Mouse (Mus musculus): ENCODE results near the gene Limk1. TPM values are rescaled to one million over a fixed set of nuclear protein-coding genes. Genes with fewer than 3 reads are reported as not detected.
A peak's percentile ranks its signal among the peaks of the same experiment; 100 is the strongest.

Gene Limk1
- polyA plus RNA-seq, 1 experiment from 2014 or later: 19.0 TPM

DNA sequence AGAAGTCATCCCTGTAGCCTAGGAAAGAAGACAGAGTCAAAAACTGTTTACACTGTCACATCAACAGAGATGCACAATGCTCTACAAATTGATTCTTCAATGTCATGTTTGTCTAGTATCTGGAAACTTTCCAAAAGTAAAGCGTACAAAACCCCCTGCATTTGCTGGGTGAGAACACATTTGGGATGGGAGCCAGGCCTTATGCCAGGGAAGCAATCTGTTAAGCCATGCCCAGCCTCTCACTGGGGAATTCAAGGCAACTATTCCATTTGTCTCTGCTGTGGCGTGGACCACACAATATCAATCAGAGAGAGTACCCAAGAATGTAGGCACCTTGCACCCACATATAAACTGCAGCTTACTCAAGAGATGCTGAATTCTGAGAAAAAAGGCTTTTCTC is 66.3 kb downstream of the Limk1 start:
- Histone ChIP-seq H3K4me2 (ENCODE audit: low read length) (no peak overlapping the region), H3K4me3 (replicated peaks; ENCODE audit: low read length) (no peak overlapping the region), H3K4me1 (replicated peaks; ENCODE audit: control insufficient read depth, insufficient read depth, low read length) (peaks cover 12% of the 10 kb centered on the region), H3K36me3 (ENCODE audit: control insufficient read depth, insufficient read depth) (peaks cover 69% of the 10 kb centered on the region), H3K9me3 (ENCODE audit: control insufficient read depth, low read length) (no peaks in the 10 kb centered on the region), H3K9ac (replicated peaks; ENCODE audit: low read depth, low read length) (no peak overlapping the region), H3K27ac (ENCODE audit: low read length) (peak overlapping the region; percentile 66), H3K27me3 (replicated peaks; ENCODE audit: control insufficient read depth, insufficient read depth, low read length) (no peaks in the 10 kb centered on the region)
- WGBS: 35% methylated on average over 2 of the region's 2 CpGs
- ATAC-seq: peak; percentile 78

DNA sequence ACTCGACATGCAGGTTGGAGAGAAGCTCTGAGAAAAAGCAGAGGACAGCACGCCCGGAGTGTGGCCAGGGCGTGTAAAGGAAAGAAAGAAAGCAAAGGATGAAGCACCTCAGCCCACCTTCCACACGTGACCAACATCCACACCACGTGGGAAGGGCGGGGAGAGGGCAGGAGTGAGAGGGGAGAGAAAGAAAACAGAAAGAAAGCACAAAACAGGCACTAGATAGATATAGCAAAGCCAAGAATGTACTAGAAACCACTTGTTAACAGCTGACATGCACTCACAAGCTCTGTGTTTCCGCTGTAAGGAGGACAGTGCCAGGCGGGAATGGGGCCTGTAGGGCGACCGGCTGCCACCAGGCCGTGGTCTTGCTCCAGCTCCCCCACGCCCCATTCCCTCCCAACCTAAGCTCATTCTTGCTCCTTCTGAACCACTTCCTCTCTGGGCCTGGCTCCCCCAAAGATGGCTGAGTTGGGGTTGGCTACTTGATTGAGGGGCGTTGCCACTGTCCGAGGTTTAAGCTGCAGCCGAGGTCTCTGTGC is 67.2 kb downstream of the Limk1 start:
- Histone ChIP-seq H3K9me3 (ENCODE audit: control insufficient read depth, low read length) (no peaks in the 10 kb centered on the region), H3K4me1 (replicated peaks; ENCODE audit: control insufficient read depth, insufficient read depth, low read length) (peaks cover 12% of the 10 kb centered on the region), H3K36me3 (ENCODE audit: control insufficient read depth, insufficient read depth) (peaks cover 65% of the 10 kb centered on the region), H3K27me3 (replicated peaks; ENCODE audit: control insufficient read depth, insufficient read depth, low read length) (no peaks in the 10 kb centered on the region), H3K4me3 (replicated peaks; ENCODE audit: low read length) (no peak overlapping the region), H3K9ac (replicated peaks; ENCODE audit: low read depth, low read length) (no peak overlapping the region), H3K27ac (ENCODE audit: low read length) (no peak overlapping the region), H3K4me2 (ENCODE audit: low read length) (no peak overlapping the region)
- 93% methylated on average over 16 of the region's 16 CpGs for WGBS
- no peak for ATAC-seq

DNA sequence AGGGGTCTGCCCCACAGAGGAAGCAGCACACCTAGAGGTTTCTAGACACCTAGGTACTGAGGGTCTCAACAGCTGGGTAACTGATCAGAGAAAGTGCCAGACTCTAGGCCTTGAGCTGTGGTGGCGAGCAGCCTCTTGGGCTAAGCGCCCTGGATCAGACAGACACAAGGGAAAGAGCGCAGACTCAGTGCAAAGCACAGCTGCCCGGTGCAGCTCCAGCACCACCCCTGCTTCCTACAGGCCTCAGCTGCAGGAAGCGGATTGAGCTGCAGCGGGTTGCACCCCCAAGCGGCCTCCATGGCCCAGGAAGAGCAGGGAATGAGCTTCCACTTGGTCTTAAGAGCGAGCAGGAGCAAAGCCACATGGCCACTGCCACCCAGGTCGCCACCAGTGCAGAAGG is 67.9 kb downstream of the Limk1 start:
- no peak for ATAC-seq
- 90% methylated on average over 9 of the region's 9 CpGs for WGBS
- H3K9ac ChIP-seq (replicated peaks; ENCODE audit: low read depth, low read length): no peak overlapping the region
- H3K27me3 ChIP-seq (replicated peaks; ENCODE audit: control insufficient read depth, insufficient read depth, low read length): no peaks in the 10 kb centered on the region
- H3K36me3 ChIP-seq (ENCODE audit: control insufficient read depth, insufficient read depth): peaks cover 59% of the 10 kb centered on the region
- H3K4me2 ChIP-seq (ENCODE audit: low read length): no peak overlapping the region
- no peaks in the 10 kb centered on the region for H3K9me3 ChIP-seq (ENCODE audit: control insufficient read depth, low read length)
- H3K4me1 ChIP-seq (replicated peaks; ENCODE audit: control insufficient read depth, insufficient read depth, low read length): peaks cover 12% of the 10 kb centered on the region
- H3K27ac ChIP-seq (ENCODE audit: low read length): no peak overlapping the region
- no peak overlapping the region for H3K4me3 ChIP-seq (replicated peaks; ENCODE audit: low read length)

DNA sequence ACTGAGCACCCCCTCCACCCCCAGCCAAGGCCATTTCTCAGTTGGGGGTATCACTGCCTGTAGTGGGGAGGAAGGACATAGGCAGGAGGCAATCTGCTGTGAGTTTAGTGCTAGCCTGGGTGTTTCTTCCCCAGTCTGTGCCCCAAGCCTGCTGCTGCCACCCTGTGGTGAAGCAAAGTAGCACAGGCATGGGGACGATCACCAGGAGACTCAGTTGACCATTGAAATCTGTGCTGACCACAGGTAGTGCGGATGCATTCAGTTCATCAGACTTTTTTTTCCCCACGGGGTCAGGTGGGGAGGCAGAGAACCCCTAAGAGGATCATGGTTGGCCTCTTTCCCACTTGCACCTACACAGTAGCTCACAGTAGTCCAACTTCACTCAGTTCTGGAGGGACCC is 71.3 kb downstream of the Limk1 start:
- H3K4me1 ChIP-seq (replicated peaks; ENCODE audit: control insufficient read depth, insufficient read depth, low read length): peaks cover 6% of the 10 kb centered on the region
- no peak overlapping the region for H3K27ac ChIP-seq (ENCODE audit: low read length)
- peaks cover 42% of the 10 kb centered on the region for H3K36me3 ChIP-seq (ENCODE audit: control insufficient read depth, insufficient read depth)
- H3K4me2 ChIP-seq (ENCODE audit: low read length): no peak overlapping the region
- H3K27me3 ChIP-seq (replicated peaks; ENCODE audit: control insufficient read depth, insufficient read depth, low read length): no peaks in the 10 kb centered on the region
- ATAC-seq: no peak
- no peak overlapping the region for H3K4me3 ChIP-seq (replicated peaks; ENCODE audit: low read length)
- H3K9me3 ChIP-seq (ENCODE audit: control insufficient read depth, low read length): no peaks in the 10 kb centered on the region
- 55% methylated on average over 3 of the region's 3 CpGs for WGBS
- H3K9ac ChIP-seq (replicated peaks; ENCODE audit: low read depth, low read length): no peak overlapping the region

DNA sequence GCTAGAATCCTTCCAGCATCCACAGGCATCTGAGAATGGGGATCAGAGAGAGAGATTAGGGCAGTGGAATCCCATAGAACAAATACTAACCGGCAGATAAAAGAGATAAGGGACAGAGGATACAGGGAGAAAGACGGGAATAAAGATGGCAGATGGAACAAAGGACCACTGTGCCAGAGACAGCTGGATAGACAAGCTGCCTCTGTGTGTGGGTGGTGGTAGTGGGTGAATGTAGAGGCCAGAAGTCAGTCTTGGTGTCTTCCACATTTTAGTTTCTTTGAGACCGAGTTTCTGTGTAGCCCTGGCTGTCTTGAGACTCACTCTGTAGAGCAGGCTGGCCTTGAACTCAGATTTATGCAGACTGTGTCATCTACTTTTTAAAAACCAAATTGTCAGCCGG is 72.6 kb downstream of the Limk1 start:
- peaks cover 31% of the 10 kb centered on the region for H3K36me3 ChIP-seq (ENCODE audit: control insufficient read depth, insufficient read depth)
- no peaks in the 10 kb centered on the region for H3K27me3 ChIP-seq (replicated peaks; ENCODE audit: control insufficient read depth, insufficient read depth, low read length)
- WGBS: 73% methylated on average over 4 of the region's 4 CpGs
- H3K9me3 ChIP-seq (ENCODE audit: control insufficient read depth, low read length): no peaks in the 10 kb centered on the region
- no peak overlapping the region for H3K4me3 ChIP-seq (replicated peaks; ENCODE audit: low read length)
- H3K4me1 ChIP-seq (replicated peaks; ENCODE audit: control insufficient read depth, insufficient read depth, low read length): no peaks in the 10 kb centered on the region
- ATAC-seq: no peak
- H3K27ac ChIP-seq (ENCODE audit: low read length): no peak overlapping the region
- H3K9ac ChIP-seq (replicated peaks; ENCODE audit: low read depth, low read length): no peak overlapping the region
- H3K4me2 ChIP-seq (ENCODE audit: low read length): no peak overlapping the region

DNA sequence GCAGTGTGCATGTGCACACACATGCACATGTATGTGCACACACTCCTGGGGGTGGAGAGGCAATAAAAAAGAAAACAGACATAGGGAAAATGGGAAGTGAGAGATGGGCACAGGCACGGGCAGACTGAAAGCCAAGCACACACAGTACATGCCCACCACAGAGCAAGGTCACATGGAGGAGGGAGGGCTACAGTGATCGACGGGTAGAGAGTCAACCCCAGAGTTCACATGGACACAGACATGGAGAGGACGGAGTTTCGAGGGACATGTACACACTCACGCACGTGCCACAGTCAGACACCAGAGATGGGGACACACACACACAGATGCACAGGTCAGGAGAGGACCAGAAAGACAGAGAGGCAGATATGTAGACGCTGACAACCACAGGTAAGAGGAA is 73.0 kb downstream of the Limk1 start:
- Histone ChIP-seq H3K4me3 (replicated peaks; ENCODE audit: low read length) (no peak overlapping the region), H3K4me1 (replicated peaks; ENCODE audit: control insufficient read depth, insufficient read depth, low read length) (no peaks in the 10 kb centered on the region), H3K9me3 (ENCODE audit: control insufficient read depth, low read length) (no peaks in the 10 kb centered on the region), H3K9ac (replicated peaks; ENCODE audit: low read depth, low read length) (no peak overlapping the region), H3K36me3 (ENCODE audit: control insufficient read depth, insufficient read depth) (peaks cover 27% of the 10 kb centered on the region), H3K27ac (ENCODE audit: low read length) (no peak overlapping the region), H3K27me3 (replicated peaks; ENCODE audit: control insufficient read depth, insufficient read depth, low read length) (no peaks in the 10 kb centered on the region), H3K4me2 (ENCODE audit: low read length) (no peak overlapping the region)
- no peak for ATAC-seq
- WGBS: 91% methylated on average over 8 of the region's 8 CpGs

DNA sequence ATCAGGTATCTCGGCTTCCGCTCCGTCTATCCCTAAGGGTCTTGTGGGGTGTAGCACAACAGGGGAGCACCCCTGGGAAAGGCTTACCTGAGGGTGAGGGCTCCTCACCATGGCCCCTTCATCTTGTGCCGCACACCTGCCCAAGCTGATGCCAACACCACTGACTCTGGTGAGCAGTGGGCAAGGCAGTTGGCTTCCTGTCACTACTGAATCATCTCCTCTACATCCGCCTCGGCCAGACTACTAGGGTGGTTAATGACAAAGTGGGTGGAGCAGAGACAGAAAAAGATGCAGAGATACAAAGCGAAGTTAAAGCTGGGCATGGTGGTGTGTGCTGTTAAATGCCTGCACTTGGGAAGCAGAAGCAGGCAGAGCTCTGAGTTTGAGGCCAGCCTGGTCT is 73.6 kb downstream of the Limk1 start, which contains the start of gene Lat2:
Lat2 (minus strand) TSS at position 224 of the 400 bp plus-strand sequence.
- Histone ChIP-seq H3K9ac (replicated peaks; ENCODE audit: low read depth, low read length) (no peak within 1 kb of the TSS), H3K27ac (ENCODE audit: low read length) (no peak within 1 kb of the TSS; the same call in 1 of the 2 replicates), H3K4me3 (replicated peaks; ENCODE audit: low read length) (no peak within 1 kb of the TSS), H3K4me1 (replicated peaks; ENCODE audit: control insufficient read depth, insufficient read depth, low read length) (no peaks in the 10 kb centered on the region), H3K36me3 (ENCODE audit: control insufficient read depth, insufficient read depth) (peaks cover 21% of the 10 kb centered on the region), H3K27me3 (replicated peaks; ENCODE audit: control insufficient read depth, insufficient read depth, low read length) (no peaks in the 10 kb centered on the region), H3K4me2 (ENCODE audit: low read length) (no peak within 1 kb of the TSS), H3K9me3 (ENCODE audit: control insufficient read depth, low read length) (no peaks in the 10 kb centered on the region)
- 86% methylated on average over 7 of the region's 7 CpGs for WGBS
- no peak for ATAC-seq

DNA sequence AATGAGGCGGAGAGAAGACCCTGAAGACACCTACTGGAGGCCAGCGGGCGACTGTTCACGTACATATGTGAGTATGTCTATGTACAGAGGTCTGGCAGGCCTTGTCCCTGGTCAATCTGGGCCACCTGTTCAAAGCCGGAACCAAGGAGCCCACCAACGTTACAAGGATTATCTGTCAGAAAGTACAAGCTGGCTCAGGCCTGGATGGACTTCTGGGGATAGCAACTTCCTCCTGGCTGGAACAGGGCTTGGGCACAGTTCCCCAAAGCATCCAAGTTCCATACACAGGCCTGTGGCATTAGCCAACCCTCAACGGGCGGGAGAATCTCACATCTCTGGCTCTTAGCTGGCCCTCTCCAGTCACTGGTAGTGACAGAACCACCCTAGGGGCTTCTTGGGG is 74.1 kb downstream of the Limk1 start:
- H3K4me3 ChIP-seq (replicated peaks; ENCODE audit: low read length): no peak overlapping the region
- no peak for ATAC-seq
- H3K27ac ChIP-seq (ENCODE audit: low read length): no peak overlapping the region
- 90% methylated on average over 8 of the region's 8 CpGs for WGBS
- H3K9me3 ChIP-seq (ENCODE audit: control insufficient read depth, low read length): no peaks in the 10 kb centered on the region
- H3K4me2 ChIP-seq (ENCODE audit: low read length): no peak overlapping the region
- no peaks in the 10 kb centered on the region for H3K27me3 ChIP-seq (replicated peaks; ENCODE audit: control insufficient read depth, insufficient read depth, low read length)
- peaks cover 18% of the 10 kb centered on the region for H3K36me3 ChIP-seq (ENCODE audit: control insufficient read depth, insufficient read depth)
- H3K9ac ChIP-seq (replicated peaks; ENCODE audit: low read depth, low read length): no peak overlapping the region
- no peaks in the 10 kb centered on the region for H3K4me1 ChIP-seq (replicated peaks; ENCODE audit: control insufficient read depth, insufficient read depth, low read length)

DNA sequence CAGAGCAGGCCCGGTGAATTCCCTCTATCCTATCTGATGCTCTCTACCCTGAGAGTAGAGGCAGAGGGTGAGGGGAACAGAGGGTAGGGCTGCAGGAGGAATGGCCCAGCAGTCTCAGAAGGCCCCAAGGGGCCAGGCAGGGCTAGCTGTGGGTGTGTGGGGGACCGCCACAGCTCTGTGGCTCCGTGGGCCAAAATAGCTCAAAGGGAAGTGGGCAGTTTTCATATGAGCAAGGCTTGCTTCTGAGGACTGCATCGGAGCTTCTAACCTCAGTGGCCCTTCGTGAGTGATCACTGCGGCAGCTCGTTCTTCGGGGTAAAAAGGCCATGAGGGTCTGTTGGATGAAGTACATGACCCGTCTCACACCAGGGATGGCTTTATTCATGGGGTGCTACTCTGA is 74.7 kb downstream of the Limk1 start:
- Histone ChIP-seq H3K4me2 (ENCODE audit: low read length) (no peak overlapping the region), H3K9ac (replicated peaks; ENCODE audit: low read depth, low read length) (no peak overlapping the region), H3K4me3 (replicated peaks; ENCODE audit: low read length) (no peak overlapping the region), H3K27me3 (replicated peaks; ENCODE audit: control insufficient read depth, insufficient read depth, low read length) (no peaks in the 10 kb centered on the region), H3K36me3 (ENCODE audit: control insufficient read depth, insufficient read depth) (peaks cover 12% of the 10 kb centered on the region), H3K9me3 (ENCODE audit: control insufficient read depth, low read length) (no peaks in the 10 kb centered on the region), H3K27ac (ENCODE audit: low read length) (no peak overlapping the region), H3K4me1 (replicated peaks; ENCODE audit: control insufficient read depth, insufficient read depth, low read length) (no peaks in the 10 kb centered on the region)
- WGBS: 84% methylated on average over 9 of the region's 9 CpGs
- ATAC-seq: no peak
